Mouse (Mus musculus) neural tube, embryonic 11.5 days (tissue): Measurements from ENCODE around the gene Tkt. TPM values are rescaled to one million over a fixed set of nuclear protein-coding genes. Genes with fewer than 3 reads are reported as not detected.

Experiments used
- ATAC-seq: fragments of 200-750 bp; cut with Nextera tagmentation; 2 replicates; pipeline ENCODE4 v1.8.0; 2017; ENCODE audit warnings: moderate number of reproducible peaks, mild to moderate bottlenecking, moderate TSS enrichment, moderate library complexity; ENCODE audit not compliant: insufficient read depth, low FRiP score, low TSS enrichment
- DNase-seq: peaks from one replicate; pipeline ENCODE4 v3.0.0-alpha.2; 2015; ENCODE audit warnings: low spot score
- H3K27ac ChIP-seq: fragments of 300-500 bp; sonication (generic); 2 replicates; pipeline ENCODE4 v1.5.1; 2014; ENCODE audit warnings: low read depth, mild to moderate bottlenecking, low read length
- H3K27me3 ChIP-seq: fragments of 300-500 bp; sonication (generic); 2 replicates; pipeline ENCODE4 v1.6.1; 2014; ENCODE audit warnings: mild to moderate bottlenecking, low read length, mixed read lengths; ENCODE audit not compliant: control insufficient read depth, insufficient read depth
- H3K36me3 ChIP-seq: fragments of 300-500 bp; sonication (generic); 2 replicates; pipeline ENCODE4 v1.6.1; 2014; ENCODE audit warnings: mild to moderate bottlenecking, low read length, moderate library complexity, mixed read lengths; ENCODE audit not compliant: control insufficient read depth, insufficient read depth
- H3K4me1 ChIP-seq: fragments of 300-500 bp; sonication (generic); 2 replicates; pipeline ENCODE4 v1.6.1; 2014; ENCODE audit warnings: low read length, mixed read lengths; ENCODE audit not compliant: control insufficient read depth, insufficient read depth
- H3K4me2 ChIP-seq: fragments of 300-500 bp; sonication (generic); 2 replicates; pipeline ENCODE4 v1.6.1; 2014; ENCODE audit warnings: low read depth, mild to moderate bottlenecking, moderate library complexity
- H3K4me3 ChIP-seq: fragments of 300-500 bp; sonication (generic); 2 replicates; pipeline ENCODE4 v1.5.1; 2014; ENCODE audit warnings: low read depth, low read length
- H3K9ac ChIP-seq: fragments of 300-500 bp; sonication (generic); 2 replicates; pipeline ENCODE4 v1.6.1; 2014; ENCODE audit warnings: mild to moderate bottlenecking, low read length
- H3K9me3 ChIP-seq: fragments of 300-500 bp; sonication (generic); 2 replicates; pipeline ENCODE4 v1.6.1; 2016; ENCODE audit warnings: low read length; ENCODE audit not compliant: control insufficient read depth
- WGBS: fragments of 180-500 bp; shearing (Covaris S2); extraction: QIAGEN DNeasy Blood & Tissue Kit; methylation state at CpG from one replicate; pipeline ENCODE4 v1.1.7; 2014; 5-methylcytosine and 5-hydroxymethylcytosine counted together
- polyA plus RNA-seq: library from polyadenylated mRNA; unstranded; fragments of >200 nt; fragmentation: Nextera tagmentation; extraction: Ambion mirVana; gene quantifications from 2 replicates; pipeline ENCODE4 v1.2.1, GENCODE M21; 2014

Tkt gene
- polyA plus RNA-seq, 1 experiment from 2014 or later: 158 TPM

DNA sequence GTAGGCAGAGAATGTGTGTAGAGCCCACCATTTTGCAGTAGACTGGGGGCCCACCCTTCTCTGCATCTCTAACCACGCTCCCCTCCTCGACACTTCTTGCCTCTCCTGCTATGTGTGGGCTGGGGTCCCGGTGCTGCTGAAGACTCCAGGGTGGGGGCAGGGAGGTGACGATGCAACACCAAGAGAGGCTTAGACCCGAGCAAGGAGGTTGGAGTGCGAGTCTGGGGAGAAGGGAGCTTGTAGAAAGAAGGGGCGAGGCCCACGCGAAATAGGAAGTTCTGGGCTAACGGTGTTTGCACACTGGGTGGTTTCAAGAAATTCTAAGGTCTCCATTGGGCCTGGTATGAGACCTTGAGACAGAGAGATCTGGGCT is 1.6 kb downstream of the Tkt start:
- peak overlapping the region; percentile 90 for H3K9ac ChIP-seq
- under 1% methylated on average over 10 of the region's 10 CpGs for WGBS
- H3K36me3 ChIP-seq: no peaks in the 10 kb centered on the region; the same call in 1 of the 2 replicates
- no peaks in the 10 kb centered on the region for H3K27me3 ChIP-seq
- peaks cover 29% of the 10 kb centered on the region for H3K4me1 ChIP-seq
- peak overlapping the region; percentile 91 for H3K4me2 ChIP-seq
- peak; percentile 17; the same call in 1 of the 2 replicates for ATAC-seq
- DNase-seq: no peak
- H3K9me3 ChIP-seq: no peaks in the 10 kb centered on the region
- H3K27ac ChIP-seq: peak overlapping the region; percentile 89; the same call in 1 of the 2 replicates
- peak overlapping the region; percentile 75 for H3K4me3 ChIP-seq

DNA sequence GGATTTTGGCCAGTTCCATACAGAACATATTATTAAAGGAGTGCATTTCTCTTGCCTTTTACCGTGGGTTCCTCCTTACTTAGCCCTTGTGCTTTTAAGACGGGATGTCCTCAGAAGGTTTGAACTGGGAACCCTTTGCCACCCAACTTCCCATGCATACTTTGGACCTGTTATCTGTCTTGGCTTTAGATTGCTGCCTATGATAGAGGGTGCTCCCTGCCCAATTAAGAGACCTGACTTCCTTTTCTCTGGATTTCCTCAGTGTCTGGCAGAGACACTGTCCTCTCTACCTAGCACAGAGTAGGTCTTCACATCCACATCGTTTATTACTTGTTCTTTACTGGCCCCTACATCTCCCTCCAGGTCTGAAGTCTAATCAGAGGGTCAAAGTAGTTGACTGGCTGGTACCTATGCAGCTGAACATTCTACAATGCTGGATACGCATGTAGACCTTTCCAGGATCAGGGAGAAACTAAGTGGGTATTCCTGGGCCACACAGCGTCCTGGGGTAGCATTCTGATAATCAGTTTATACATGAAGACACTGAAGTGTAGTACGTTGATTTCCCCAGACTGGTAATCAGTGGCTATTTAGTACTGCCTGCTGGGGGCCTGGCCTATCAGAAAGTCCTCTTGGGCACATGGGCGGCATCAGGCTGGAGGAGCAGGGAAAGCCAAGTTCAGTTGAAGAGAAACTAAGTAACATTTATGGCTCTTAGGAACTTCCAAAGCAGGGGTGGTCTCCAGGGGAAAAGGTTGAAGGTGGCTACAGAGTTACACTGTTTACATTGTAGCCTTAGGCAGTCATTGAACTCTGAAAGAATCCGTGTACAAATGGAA is 2.3 kb downstream of the Tkt start:
- Histone ChIP-seq H3K4me2 (peak overlapping the region; percentile 91), H3K4me3 (peak overlapping the region; percentile 75), H3K27ac (no peak overlapping the region), H3K9ac (peak overlapping the region; percentile 90), H3K27me3 (no peaks in the 10 kb centered on the region), H3K9me3 (no peaks in the 10 kb centered on the region), H3K36me3 (no peaks in the 10 kb centered on the region; the same call in 1 of the 2 replicates), H3K4me1 (peaks cover 29% of the 10 kb centered on the region)
- ATAC-seq (no peak), DNase-seq (no peak)
- 45% methylated on average over 8 of the region's 8 CpGs for WGBS

DNA sequence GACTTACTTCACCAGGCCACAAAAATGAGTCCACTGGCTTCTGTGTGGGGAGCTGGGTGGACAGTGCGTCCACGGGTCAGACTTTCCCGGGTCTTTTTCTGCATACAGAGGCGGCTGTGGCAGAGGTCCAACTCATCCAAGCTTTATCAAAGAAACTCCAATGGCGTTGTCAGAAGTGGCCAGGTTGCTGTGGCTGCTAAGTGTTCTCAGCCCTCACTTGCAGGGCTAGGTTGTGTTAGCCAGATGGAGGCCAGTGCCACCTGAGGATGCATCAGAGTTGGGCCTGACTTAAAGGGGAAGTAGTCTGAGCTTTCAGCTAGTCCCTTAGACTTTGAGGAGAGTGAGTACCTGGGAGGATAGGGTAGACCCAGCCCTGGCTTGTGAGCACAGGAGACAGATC is 3.4 kb downstream of the Tkt start:
- WGBS: 87% methylated on average over 5 of the region's 5 CpGs
- Histone ChIP-seq H3K27me3 (no peaks in the 10 kb centered on the region), H3K9me3 (no peaks in the 10 kb centered on the region), H3K4me2 (peak overlapping the region; percentile 91; the same call in 1 of the 2 replicates), H3K36me3 (no peaks in the 10 kb centered on the region; the same call in 1 of the 2 replicates), H3K4me1 (peaks cover 29% of the 10 kb centered on the region), H3K4me3 (no peak overlapping the region), H3K9ac (no peak overlapping the region), H3K27ac (no peak overlapping the region)
- ATAC-seq (no peak), DNase-seq (no peak)

DNA sequence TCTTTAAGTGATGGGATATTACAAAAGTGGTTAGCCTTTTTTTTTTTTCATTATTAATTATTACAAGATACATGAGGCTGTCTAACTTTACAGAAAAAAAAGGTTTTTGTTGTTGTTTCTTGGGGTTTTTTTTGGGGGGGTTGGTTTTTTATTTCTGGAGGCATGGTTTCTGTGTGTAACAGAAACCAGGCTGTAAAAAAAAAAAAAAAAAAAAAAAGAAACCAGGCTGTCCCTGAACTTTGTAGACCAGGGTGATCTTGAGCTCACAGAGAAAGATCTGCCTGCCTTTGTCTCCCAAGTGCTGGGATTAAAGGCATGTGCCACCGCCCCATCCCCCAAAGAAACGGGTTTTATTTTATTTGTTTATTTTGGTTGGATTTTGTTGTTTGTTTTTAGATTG is 3.8 kb downstream of the Tkt start:
- Histone ChIP-seq H3K36me3 (no peaks in the 10 kb centered on the region; the same call in 1 of the 2 replicates), H3K4me2 (no peak overlapping the region), H3K4me1 (peaks cover 29% of the 10 kb centered on the region), H3K4me3 (no peak overlapping the region), H3K27me3 (no peaks in the 10 kb centered on the region), H3K27ac (no peak overlapping the region), H3K9ac (no peak overlapping the region), H3K9me3 (no peaks in the 10 kb centered on the region)
- WGBS: 97% methylated on average over 2 of the region's 2 CpGs
- no peak for ATAC-seq
- no peak for DNase-seq

DNA sequence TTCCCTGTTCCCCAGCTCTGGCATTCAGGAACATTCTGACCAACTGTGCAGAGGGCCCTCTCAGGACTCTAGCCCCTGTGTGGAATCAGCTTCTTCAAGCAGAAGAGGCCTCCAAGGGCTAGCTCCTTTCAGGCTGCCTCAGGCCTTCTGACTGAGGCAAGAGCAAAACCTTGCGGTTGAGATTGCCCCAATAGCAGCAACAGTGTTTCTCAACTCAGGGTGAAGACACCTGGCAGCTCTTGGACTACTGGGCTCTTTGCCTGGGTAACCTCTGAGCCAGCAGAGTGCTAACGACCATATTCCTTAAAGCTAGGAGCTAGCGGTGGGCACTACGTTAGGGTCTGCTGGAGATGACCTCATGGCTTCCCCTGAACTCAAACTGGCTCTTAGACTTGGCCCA is 5.0 kb downstream of the Tkt start:
- H3K4me2 ChIP-seq: no peak overlapping the region
- H3K4me1 ChIP-seq: peaks cover 26% of the 10 kb centered on the region
- H3K9ac ChIP-seq: no peak overlapping the region
- no peak overlapping the region for H3K4me3 ChIP-seq
- H3K9me3 ChIP-seq: no peaks in the 10 kb centered on the region
- 94% methylated on average over 4 of the region's 4 CpGs for WGBS
- H3K36me3 ChIP-seq: no peaks in the 10 kb centered on the region; the same call in 1 of the 2 replicates
- H3K27me3 ChIP-seq: no peaks in the 10 kb centered on the region
- DNase-seq (no peak), ATAC-seq (no peak)
- no peak overlapping the region for H3K27ac ChIP-seq

DNA sequence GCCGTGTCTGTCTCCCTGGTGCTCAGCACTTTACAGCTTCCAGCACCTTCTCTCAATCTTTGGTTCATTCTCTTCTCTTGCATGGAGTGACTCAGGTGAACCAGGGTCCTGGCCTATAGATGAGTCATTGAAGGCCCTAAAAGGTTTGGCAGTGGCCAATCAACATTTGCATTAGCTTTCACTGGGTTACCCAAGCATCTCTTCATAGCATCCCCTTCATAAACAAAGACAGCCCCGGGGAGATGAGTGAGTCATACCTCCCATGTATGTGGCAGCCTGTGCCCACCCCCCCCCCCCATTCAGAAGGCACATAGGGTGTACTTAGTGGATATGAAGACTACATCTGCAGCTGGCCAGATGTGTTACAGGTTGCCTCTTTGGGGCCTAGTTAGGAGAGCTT is 8.5 kb downstream of the Tkt start:
- H3K4me1 ChIP-seq: peaks cover 2% of the 10 kb centered on the region; the same call in 1 of the 2 replicates
- DNase-seq: no peak
- H3K4me2 ChIP-seq: no peak overlapping the region
- no peaks in the 10 kb centered on the region for H3K9me3 ChIP-seq
- 96% methylated on average over 2 of the region's 2 CpGs for WGBS
- no peak overlapping the region for H3K9ac ChIP-seq
- no peak for ATAC-seq
- no peak overlapping the region for H3K4me3 ChIP-seq
- no peak overlapping the region for H3K27ac ChIP-seq
- peaks cover 6% of the 10 kb centered on the region for H3K36me3 ChIP-seq
- H3K27me3 ChIP-seq: no peaks in the 10 kb centered on the region

DNA sequence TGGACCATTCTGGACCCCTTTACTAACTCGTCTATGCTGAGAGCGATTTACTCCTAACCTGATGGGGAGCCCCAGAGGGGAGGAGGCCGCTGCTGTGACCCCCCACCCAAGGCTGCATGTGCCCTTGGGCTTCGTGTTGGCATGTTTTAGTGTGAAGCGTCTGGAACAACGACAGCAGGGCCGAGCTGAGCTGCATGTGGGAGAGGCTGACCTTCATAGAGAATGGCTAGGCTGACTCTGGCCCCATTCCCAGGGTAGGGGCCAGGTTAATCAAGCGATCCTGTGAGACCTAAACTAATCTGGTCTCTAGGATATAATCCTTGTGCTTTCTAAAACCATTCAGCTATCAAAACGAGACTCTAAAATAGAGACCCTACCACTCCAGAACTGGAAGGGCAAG is 9.6 kb downstream of the Tkt start:
- WGBS: 86% methylated on average over 9 of the region's 9 CpGs
- no peaks in the 10 kb centered on the region for H3K27me3 ChIP-seq
- ATAC-seq (no peak), DNase-seq (no peak)
- H3K4me1 ChIP-seq: no peaks in the 10 kb centered on the region
- no peak overlapping the region for H3K4me3 ChIP-seq
- no peak overlapping the region for H3K27ac ChIP-seq
- H3K4me2 ChIP-seq: no peak overlapping the region
- no peaks in the 10 kb centered on the region for H3K9me3 ChIP-seq
- peaks cover 6% of the 10 kb centered on the region for H3K36me3 ChIP-seq
- H3K9ac ChIP-seq: no peak overlapping the region

DNA sequence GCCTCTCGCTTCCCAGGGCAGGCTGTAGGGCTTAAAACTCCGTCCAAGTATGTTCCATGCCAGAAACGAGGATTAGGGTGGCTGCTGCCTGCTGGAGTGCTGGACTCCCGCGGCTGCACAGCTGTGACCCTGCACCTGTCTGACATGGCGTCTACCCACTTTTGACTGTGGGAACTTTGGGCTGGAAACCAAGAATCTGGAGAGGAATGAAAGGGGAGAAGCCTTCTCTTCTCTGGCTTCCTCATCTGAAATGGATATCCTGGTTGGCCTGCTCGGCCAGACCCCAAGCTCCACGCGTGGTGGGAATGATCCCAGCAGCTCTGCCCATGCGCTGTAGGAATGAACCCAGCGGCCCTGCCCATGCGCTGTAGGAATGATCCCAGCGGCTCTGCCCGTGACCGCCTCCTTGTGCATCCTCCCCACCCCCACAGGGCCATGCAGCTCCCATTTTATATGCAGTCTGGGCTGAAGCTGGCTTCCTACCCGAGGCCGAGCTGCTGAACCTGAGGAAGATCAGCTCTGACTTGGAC is 11.2 kb downstream of the Tkt start:
- Histone ChIP-seq H3K9ac (no peak overlapping the region), H3K27ac (no peak overlapping the region), H3K27me3 (no peaks in the 10 kb centered on the region), H3K4me2 (no peak overlapping the region), H3K4me3 (no peak overlapping the region), H3K36me3 (peaks cover 6% of the 10 kb centered on the region; the same call in 1 of the 2 replicates), H3K9me3 (no peaks in the 10 kb centered on the region), H3K4me1 (no peaks in the 10 kb centered on the region)
- ATAC-seq: no peak
- no peak for DNase-seq
- 90% methylated on average over 17 of the region's 17 CpGs for WGBS
